Mouse (Mus musculus) heart, postnatal 0 days (tissue): Measurements from ENCODE around the gene Rasgrf1.

Source experiments
- CTCF ChIP-seq: IDR thresholded peaks from 2 replicates; pipeline ENCODE4 v1.5.1; 2016; ENCODE audit warnings: antibody characterized with exemption, control low read depth, low read depth
- EP300 ChIP-seq: IDR thresholded peaks from 2 replicates; pipeline ENCODE4 v1.6.1; 2016; ENCODE audit warnings: antibody characterized with exemption, low read depth

GRCm38 (mm10) chr9:90014649-90015048 lies 104.9 kb downstream of the Rasgrf1 start:
- no peak for TF ChIP-seq EP300
- no peak for TF ChIP-seq CTCF
